Mouse (Mus musculus) adrenal gland, adult 10 weeks (tissue): ENCODE results near the gene Serpina10. TPM values are rescaled to one million over a fixed set of nuclear protein-coding genes. Genes with fewer than 3 reads are reported as not detected.

Source experiments
- polyA plus RNA-seq: library from polyadenylated mRNA; stranded (reverse); fragments of 350-450 nt; fragmentation: Illumina TruSeq; extraction: RNeasy Lipid Tissue Mini Kit (QIAGEN cat#74804); gene quantifications from one replicate; pipeline ENCODE4 v1.2.3, GENCODE M21; 2014; ENCODE audit warnings: low read depth, low replicate concordance

Serpina10 gene
- polyA plus RNA-seq, result not detected

GRCm38 (mm10) chr12:103631203-103631612 lies at the start of gene Serpina10:
Gene Serpina10, minus strand, starts transcription at chr12:103631444.

DNA sequence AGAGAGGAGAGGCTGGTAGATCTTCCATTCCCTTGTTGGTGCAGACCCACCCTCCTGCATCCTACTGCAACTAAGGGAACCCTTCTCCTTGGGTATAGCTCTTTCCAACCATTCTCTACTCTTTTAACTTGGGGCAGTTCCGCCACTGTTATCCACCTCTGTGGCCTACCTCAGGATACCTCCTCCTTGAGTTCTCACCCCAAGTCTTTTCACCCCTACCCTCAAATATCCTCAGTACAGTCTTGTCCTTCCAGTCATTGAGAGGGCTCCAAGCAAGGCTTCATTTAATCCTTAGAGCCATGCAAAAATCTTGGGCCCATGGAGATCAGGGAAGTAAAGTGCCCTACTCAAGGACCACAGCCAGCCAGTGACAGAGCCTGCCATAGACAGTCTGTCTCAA lies 44.8 kb upstream of the Serpina10 start, which contains the start of gene Serpina16:
TSS of gene Serpina16 (minus strand) at position 101 of the 400 bp plus-strand sequence.

GRCm38 (mm10) chr12:103656848-103657626 lies 25.8 kb upstream of the Serpina10 start, which contains the start of gene Serpina6:
Gene Serpina6, minus strand, starts transcription at chr12:103657212.

Other genes starting within 250 kb of the Serpina10 start
- gene Otub2, start 242.8 kb downstream of the Serpina10 start, polyA plus RNA-seq, result 1.7 TPM
- gene 9330161L09Rik, start 223.6 kb downstream of the Serpina10 start, polyA plus RNA-seq, result not detected
- gene Ddx24, start 205.6 kb downstream of the Serpina10 start, polyA plus RNA-seq, result 33.2 TPM
- 276 TPM for gene Ifi27, start 197.2 kb downstream of the Serpina10 start, polyA plus RNA-seq
- 37.8 TPM for gene Ifi27l2a, start 187.8 kb downstream of the Serpina10 start, polyA plus RNA-seq
- gene Ifi27l2b, start 174.2 kb downstream of the Serpina10 start, polyA plus RNA-seq, result not detected
- 10.7 TPM for gene Ppp4r4, start 99.2 kb downstream of the Serpina10 start, polyA plus RNA-seq
- gene Serpina6, start 25.8 kb upstream of the Serpina10 start, polyA plus RNA-seq, result 0.76 TPM
- gene Serpina16, start 44.7 kb upstream of the Serpina10 start, polyA plus RNA-seq, result not detected
- not detected for gene Serpina1f, start 64.1 kb upstream of the Serpina10 start, polyA plus RNA-seq
- 0.52 TPM for gene Serpina1d, start 142.1 kb upstream of the Serpina10 start, polyA plus RNA-seq
- not detected for gene Serpina1b, start 198.9 kb upstream of the Serpina10 start, polyA plus RNA-seq
- not detected for gene Serpina1a, start 232.1 kb upstream of the Serpina10 start, polyA plus RNA-seq